Mouse (Mus musculus) cerebellum, adult 9-10 months (tissue): ENCODE data around the gene Gm45785.

Source experiments
- DNase-seq: peaks from one replicate; pipeline ENCODE4 v3.0.0; 2022

Gm45785 gene

GRCm38 (mm10) chr7:140857550-140858505 lies 1.7 kb upstream of the Gm45785 start, which contains the start of gene Bet1l:
Gene Bet1l (minus strand): TSS chr7:140857577.
- no peak for DNase-seq

- DNase-seq: peak; percentile 87
Observed at GRCm38 (mm10) chr7:140856785-140857549, 836 bp upstream of the Gm45785 start, which contains the start of gene Ric8a. Gene Ric8a (plus strand): TSS chr7:140856957.

- no peak for DNase-seq
Observed at GRCm38 (mm10) chr7:140855181-140855580, 950 bp downstream of the Gm45785 start.

- DNase-seq: no peak
Observed at GRCm38 (mm10) chr7:140854483-140854882, 1.6 kb downstream of the Gm45785 start.

- DNase-seq: no peak
Observed at GRCm38 (mm10) chr7:140853386-140853785, 2.7 kb downstream of the Gm45785 start.

GRCm38 (mm10) chr7:140851916-140852315 lies 4.2 kb downstream of the Gm45785 start:
- no peak for DNase-seq

- no peak for DNase-seq
Observed at GRCm38 (mm10) chr7:140848591-140848990, 7.5 kb downstream of the Gm45785 start.

GRCm38 (mm10) chr7:140847755-140848580 lies 8.2 kb downstream of the Gm45785 start, which contains the start of gene Odf3:
Gene Odf3 (plus strand): TSS chr7:140847805.
- no peak for DNase-seq

- DNase-seq: no peak
Observed at GRCm38 (mm10) chr7:140846676-140847075, 9.5 kb downstream of the Gm45785 start.

GRCm38 (mm10) chr7:140845683-140846082 lies 10.4 kb downstream of the Gm45785 start:
- DNase-seq: no peak

GRCm38 (mm10) chr7:140844905-140845665 lies 11.0 kb downstream of the Gm45785 start, which contains the start of gene Scgb1c1:
Gene Scgb1c1 (plus strand): TSS chr7:140845547.
- peak; percentile 88 for DNase-seq

GRCm38 (mm10) chr7:140843806-140844205 lies 12.3 kb downstream of the Gm45785 start:
- no peak for DNase-seq

- DNase-seq: no peak
Observed at GRCm38 (mm10) chr7:140840750-140841735, 15.1 kb downstream of the Gm45785 start.

GRCm38 (mm10) chr7:140839556-140839955 lies 16.6 kb downstream of the Gm45785 start:
- DNase-seq: no peak

- no peak for DNase-seq
Observed at GRCm38 (mm10) chr7:140836243-140837115, 19.7 kb downstream of the Gm45785 start.

- DNase-seq: no peak
Observed at GRCm38 (mm10) chr7:140835758-140836087, 20.4 kb downstream of the Gm45785 start.

- DNase-seq: no peak
Observed at GRCm38 (mm10) chr7:140834968-140835757, 21.0 kb downstream of the Gm45785 start, which contains the start of gene Urah. Gene Urah (plus strand): TSS chr7:140835018.

GRCm38 (mm10) chr7:140833341-140833740 lies 22.8 kb downstream of the Gm45785 start:
- no peak for DNase-seq

- no peak for DNase-seq
Observed at GRCm38 (mm10) chr7:140831447-140831846, 24.7 kb downstream of the Gm45785 start.
